Mouse (Mus musculus) hindbrain, embryonic 11.5 days (tissue): ENCODE measurements around the gene Gnat2. TPM values are rescaled to one million over a fixed set of nuclear protein-coding genes. Genes with fewer than 3 reads are reported as not detected.

Experiments used
- ATAC-seq: fragments of 200-750 bp; cut with Nextera tagmentation; 2 replicates; pipeline ENCODE4 v1.8.0; 2017; ENCODE audit warnings: mild to moderate bottlenecking, moderate TSS enrichment, moderate library complexity; ENCODE audit not compliant: low FRiP score
- DNase-seq: peaks from one replicate; pipeline ENCODE4 v3.0.0-alpha.2; 2015; ENCODE audit warnings: low spot score
- H3K27ac ChIP-seq: fragments of 300-500 bp; sonication (generic); 2 replicates; pipeline ENCODE4 v1.5.1; 2014; ENCODE audit warnings: mild to moderate bottlenecking, low read depth, low read length
- H3K27me3 ChIP-seq: fragments of 300-500 bp; sonication (generic); 2 replicates; pipeline ENCODE4 v1.6.1; 2014; ENCODE audit warnings: mild to moderate bottlenecking, low read length, moderate library complexity, mixed read lengths; ENCODE audit not compliant: control insufficient read depth, insufficient read depth
- H3K36me3 ChIP-seq: fragments of 300-500 bp; sonication (generic); 2 replicates; pipeline ENCODE4 v1.6.1; 2014; ENCODE audit warnings: mild to moderate bottlenecking, low read length, moderate library complexity, mixed read lengths; ENCODE audit not compliant: control insufficient read depth, insufficient read depth
- H3K4me1 ChIP-seq: fragments of 300-500 bp; sonication (generic); replicated peaks from 2 replicates; pipeline ENCODE4 v1.6.1; 2014; ENCODE audit warnings: low read length, mixed read lengths; ENCODE audit not compliant: control insufficient read depth, insufficient read depth
- H3K4me2 ChIP-seq: fragments of 300-500 bp; sonication (generic); replicated peaks from 2 replicates; pipeline ENCODE4 v1.6.1; 2014; ENCODE audit warnings: mild to moderate bottlenecking, low read depth, low read length
- H3K4me3 ChIP-seq: fragments of 300-500 bp; sonication (generic); 2 replicates; pipeline ENCODE4 v1.5.1; 2014; ENCODE audit warnings: low read depth, low read length
- H3K9ac ChIP-seq: fragments of 300-500 bp; sonication (generic); 2 replicates; pipeline ENCODE4 v1.6.1; 2014; ENCODE audit warnings: low read depth, low read length
- H3K9me3 ChIP-seq: fragments of 300-500 bp; sonication (generic); 2 replicates; pipeline ENCODE4 v1.6.1; 2016; ENCODE audit warnings: low read length; ENCODE audit not compliant: control insufficient read depth
- WGBS: fragments of 180-500 bp; shearing (Covaris S2); extraction: QIAGEN DNeasy Blood & Tissue Kit; methylation state at CpG from one replicate; pipeline ENCODE4 v1.1.7; 2014; 5-methylcytosine and 5-hydroxymethylcytosine counted together
- polyA plus RNA-seq: library from polyadenylated mRNA; unstranded; fragments of >200 nt; fragmentation: Nextera tagmentation; extraction: Ambion mirVana; gene quantifications from 2 replicates; pipeline ENCODE4 v1.2.1, GENCODE M21; 2014

The Gnat2 gene
- polyA plus RNA-seq, 1 experiment from 2014 or later = 0.62 TPM

- H3K27me3 ChIP-seq = no peaks in the 10 kb centered on the region
- no peak overlapping the region for H3K4me2 ChIP-seq
- no peaks in the 10 kb centered on the region for H3K4me1 ChIP-seq
- 72% methylated on average over 11 of the region's 11 CpGs for WGBS
- no peak overlapping the region for H3K9ac ChIP-seq
- no peak overlapping the region for H3K4me3 ChIP-seq
- no peaks in the 10 kb centered on the region for H3K36me3 ChIP-seq
- DNase-seq (peak; percentile 92), ATAC-seq (no peak)
- no peaks in the 10 kb centered on the region for H3K9me3 ChIP-seq
- H3K27ac ChIP-seq = no peak overlapping the region
These were observed 55.0 kb downstream of the Gnat2 start for GRCm38 (mm10) chr3:108147386-108148235.

Other genes starting within 250 kb of the Gnat2 start
- not detected in 2 replicates for gene Eps8l3, start 215.6 kb upstream of the Gnat2 start, polyA plus RNA-seq
- 236 and 261 TPM in 2 replicates for gene Gstm5, start 197.0 kb upstream of the Gnat2 start, polyA plus RNA-seq
- 58.3 and 64.9 TPM in 2 replicates for gene Gstm7, start 161.0 kb upstream of the Gnat2 start, polyA plus RNA-seq
- gene Gstm6, start 149.0 kb upstream of the Gnat2 start, polyA plus RNA-seq = 6.6 and 7.6 TPM in 2 replicates
- not detected in 2 replicates for gene Gstm3, start 123.5 kb upstream of the Gnat2 start, polyA plus RNA-seq
- 23.1 and 23.2 TPM in 2 replicates for gene Gstm2, start 106.3 kb upstream of the Gnat2 start, polyA plus RNA-seq
- 32.5 and 34.4 TPM in 2 replicates for gene Gstm1, start 74.8 kb upstream of the Gnat2 start, polyA plus RNA-seq
- 11.4 and 12.9 TPM in 2 replicates for gene Gstm4, start 47.9 kb upstream of the Gnat2 start, polyA plus RNA-seq
- gene Ampd2, start 6.1 kb upstream of the Gnat2 start, polyA plus RNA-seq = 32.1 and 32.6 TPM in 2 replicates
- 199 and 224 TPM in 2 replicates for gene Gnai3, start 53.4 kb downstream of the Gnat2 start, polyA plus RNA-seq
- 0.34 and 0.57 TPM in 2 replicates for gene Gpr61, start 62.1 kb downstream of the Gnat2 start, polyA plus RNA-seq
- 4.2 and 6.0 TPM in 2 replicates for gene Amigo1, start 93.5 kb downstream of the Gnat2 start, polyA plus RNA-seq
- gene Cyb561d1, start 108.4 kb downstream of the Gnat2 start, polyA plus RNA-seq = 2.4 and 2.6 TPM in 2 replicates
- gene Atxn7l2, start 118.1 kb downstream of the Gnat2 start, polyA plus RNA-seq = 16.6 and 19.9 TPM in 2 replicates
- 0.47 and 0.59 TPM in 2 replicates for gene Sypl2, start 133.9 kb downstream of the Gnat2 start, polyA plus RNA-seq
- gene Psma5, start 164.1 kb downstream of the Gnat2 start, polyA plus RNA-seq = 275 and 296 TPM in 2 replicates
- gene Sort1, start 191.3 kb downstream of the Gnat2 start, polyA plus RNA-seq = 20.2 and 27.5 TPM in 2 replicates